Mouse (Mus musculus): ENCODE results near the gene Efnb2. TPM values are rescaled to one million over a fixed set of nuclear protein-coding genes. Genes with fewer than 3 reads are reported as not detected.

Efnb2 gene
- polyA plus RNA-seq, 1 experiment = 12.4 TPM

DNA sequence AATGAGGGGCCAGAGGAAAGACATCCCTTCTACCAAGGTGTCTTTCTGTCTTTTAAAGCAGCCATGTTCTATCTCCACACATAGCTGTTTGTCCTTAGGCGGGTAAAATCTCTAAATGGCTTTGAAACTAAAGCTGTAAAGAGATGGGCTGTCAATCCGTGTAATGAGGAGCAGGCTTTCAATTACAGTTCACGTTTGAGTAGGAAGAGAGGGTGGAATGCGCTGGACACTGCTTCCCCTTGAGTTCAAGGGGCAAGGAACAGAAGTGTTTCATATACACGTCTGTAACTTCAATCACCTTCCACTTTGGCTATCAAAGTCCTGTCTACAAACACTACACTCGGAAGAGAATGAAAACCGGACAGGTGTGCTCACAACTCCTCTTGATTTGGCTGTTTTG, 37.0 kb downstream of the Efnb2 start:
- no peaks in the 10 kb centered on the region for H3K27me3 ChIP-seq (ENCODE audit: control insufficient read depth, insufficient read depth, low read length)
- peaks cover 1% of the 10 kb centered on the region; the same call in 1 of the 2 replicates for H3K36me3 ChIP-seq (ENCODE audit: control insufficient read depth, insufficient read depth, low read length)
- DNase-seq (ENCODE audit: low read depth in 1 of 2, low spot score in 2 of 2) = no peak
- WGBS = 82% methylated on average over 7 of the region's 7 CpGs
- TF ChIP-seq POLR2A (IDR thresholded peaks at IDR 0.05; ENCODE audit: low read depth, low read length) (no peak), CTCF (IDR thresholded peaks at IDR 0.05; ENCODE audit: extremely low read depth, insufficient read depth, insufficient read length, insufficient replicate concordance) (no peak)
- H3K27ac ChIP-seq (ENCODE audit: insufficient read depth, low read length) = no peak overlapping the region
- H3K4me3 ChIP-seq (ENCODE audit: extremely low read depth, insufficient read depth, insufficient read length) = no peak overlapping the region
- no peaks in the 10 kb centered on the region; the same call in 1 of the 2 replicates for H3K4me1 ChIP-seq (ENCODE audit: control insufficient read depth, insufficient read depth, insufficient read length)

DNA sequence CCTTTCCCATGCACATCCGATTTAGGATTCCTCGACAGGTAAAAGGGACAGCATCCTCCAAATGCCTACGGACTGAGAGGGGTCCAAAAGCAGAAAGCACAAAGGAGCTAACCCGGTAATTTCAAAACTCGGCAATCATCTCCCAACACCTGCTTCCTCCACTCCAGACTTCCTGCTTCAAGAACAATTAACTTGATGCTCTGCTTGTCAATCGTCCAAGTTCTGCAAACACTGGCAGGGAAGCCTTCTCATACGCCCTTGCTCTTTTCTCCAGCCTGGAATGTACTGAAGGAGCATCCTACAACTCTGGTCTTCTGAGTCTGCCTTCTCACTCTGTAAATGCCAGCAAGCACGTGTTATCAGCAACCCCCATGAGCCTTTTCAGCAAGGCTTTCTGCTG, 37.6 kb downstream of the Efnb2 start:
- peaks cover 1% of the 10 kb centered on the region; the same call in 1 of the 2 replicates for H3K36me3 ChIP-seq (ENCODE audit: control insufficient read depth, insufficient read depth, low read length)
- H3K27me3 ChIP-seq (ENCODE audit: control insufficient read depth, insufficient read depth, low read length) = no peaks in the 10 kb centered on the region
- no peak overlapping the region for H3K27ac ChIP-seq (ENCODE audit: insufficient read depth, low read length)
- H3K4me3 ChIP-seq (ENCODE audit: extremely low read depth, insufficient read depth, insufficient read length) = no peak overlapping the region
- no peaks in the 10 kb centered on the region; the same call in 1 of the 2 replicates for H3K4me1 ChIP-seq (ENCODE audit: control insufficient read depth, insufficient read depth, insufficient read length)
- TF ChIP-seq POLR2A (IDR thresholded peaks at IDR 0.05; ENCODE audit: low read depth, low read length) (no peak), CTCF (IDR thresholded peaks at IDR 0.05; ENCODE audit: extremely low read depth, insufficient read depth, insufficient read length, insufficient replicate concordance) (no peak)
- 8% methylated on average over 8 of the region's 8 CpGs for WGBS
- no peak for DNase-seq (ENCODE audit: low read depth in 1 of 2, low spot score in 2 of 2)

GRCm38 (mm10) chr8:8622476-8622875, 38.6 kb downstream of the Efnb2 start:
- no peaks in the 10 kb centered on the region; the same call in 1 of the 2 replicates for H3K4me1 ChIP-seq (ENCODE audit: control insufficient read depth, insufficient read depth, insufficient read length)
- H3K4me3 ChIP-seq (ENCODE audit: extremely low read depth, insufficient read depth, insufficient read length) = no peak overlapping the region
- no peaks in the 10 kb centered on the region for H3K27me3 ChIP-seq (ENCODE audit: control insufficient read depth, insufficient read depth, low read length)
- TF ChIP-seq CTCF (IDR thresholded peaks at IDR 0.05; ENCODE audit: extremely low read depth, insufficient read depth, insufficient read length, insufficient replicate concordance) (no peak), POLR2A (IDR thresholded peaks at IDR 0.05; ENCODE audit: low read depth, low read length) (no peak)
- H3K36me3 ChIP-seq (ENCODE audit: control insufficient read depth, insufficient read depth, low read length) = peaks cover 1% of the 10 kb centered on the region; the same call in 1 of the 2 replicates
- no peak for DNase-seq (ENCODE audit: low read depth in 1 of 2, low spot score in 2 of 2)
- 91% methylated on average over 3 of the region's 3 CpGs for WGBS
- H3K27ac ChIP-seq (ENCODE audit: insufficient read depth, low read length) = no peak overlapping the region

- no peak for TF ChIP-seq CTCF (IDR thresholded peaks at IDR 0.05; ENCODE audit: extremely low read depth, insufficient read depth, insufficient read length, insufficient replicate concordance)
- TF ChIP-seq POLR2A (IDR thresholded peaks at IDR 0.05; ENCODE audit: low read depth, low read length) = no peak
- WGBS = 91% methylated on average over 12 of the region's 12 CpGs
- no peak overlapping the region for H3K4me3 ChIP-seq (ENCODE audit: extremely low read depth, insufficient read depth, insufficient read length)
- no peak for DNase-seq (ENCODE audit: low read depth in 1 of 2, low spot score in 2 of 2)
- no peak overlapping the region for H3K27ac ChIP-seq (ENCODE audit: insufficient read depth, low read length)
- no peaks in the 10 kb centered on the region for H3K27me3 ChIP-seq (ENCODE audit: control insufficient read depth, insufficient read depth, low read length)
- no peaks in the 10 kb centered on the region; the same call in 1 of the 2 replicates for H3K4me1 ChIP-seq (ENCODE audit: control insufficient read depth, insufficient read depth, insufficient read length)
- peaks cover 1% of the 10 kb centered on the region; the same call in 1 of the 2 replicates for H3K36me3 ChIP-seq (ENCODE audit: control insufficient read depth, insufficient read depth, low read length)
Measured at GRCm38 (mm10) chr8:8622031-8622430, 39.0 kb downstream of the Efnb2 start.

GRCm38 (mm10) chr8:8621236-8621917, 39.7 kb downstream of the Efnb2 start:
- H3K27ac ChIP-seq (ENCODE audit: insufficient read depth, low read length) = no peak overlapping the region
- no peak for TF ChIP-seq CTCF (IDR thresholded peaks at IDR 0.05; ENCODE audit: extremely low read depth, insufficient read depth, insufficient read length, insufficient replicate concordance)
- no peak for TF ChIP-seq POLR2A (IDR thresholded peaks at IDR 0.05; ENCODE audit: low read depth, low read length)
- no peak overlapping the region for H3K4me3 ChIP-seq (ENCODE audit: extremely low read depth, insufficient read depth, insufficient read length)
- no peak for DNase-seq (ENCODE audit: low read depth in 1 of 2, low spot score in 2 of 2)
- H3K27me3 ChIP-seq (ENCODE audit: control insufficient read depth, insufficient read depth, low read length) = no peaks in the 10 kb centered on the region
- peaks cover 1% of the 10 kb centered on the region; the same call in 1 of the 2 replicates for H3K36me3 ChIP-seq (ENCODE audit: control insufficient read depth, insufficient read depth, low read length)
- H3K4me1 ChIP-seq (ENCODE audit: control insufficient read depth, insufficient read depth, insufficient read length) = no peaks in the 10 kb centered on the region; the same call in 1 of the 2 replicates
- WGBS = 94% methylated on average over 16 of the region's 16 CpGs

DNA sequence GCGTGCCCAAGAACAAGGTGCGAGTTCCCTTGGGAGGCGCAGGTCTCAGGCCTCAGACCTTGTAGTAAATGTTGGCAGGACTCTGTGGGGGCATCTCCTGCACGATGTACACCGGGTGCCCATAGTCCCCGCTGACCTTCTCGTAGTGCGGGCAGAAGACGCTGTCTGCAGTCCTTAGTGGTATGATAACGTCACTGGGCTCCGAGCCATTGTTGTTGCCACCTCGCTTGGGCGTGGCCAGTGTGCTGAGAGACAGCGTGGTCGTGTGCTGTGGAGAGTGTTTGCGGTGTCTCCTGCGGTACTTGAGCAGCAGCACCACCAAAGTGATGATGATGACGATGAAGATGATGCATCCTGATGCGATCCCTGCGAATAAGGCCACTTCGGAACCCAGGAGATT, 40.5 kb downstream of the Efnb2 start:
- no peaks in the 10 kb centered on the region; the same call in 1 of the 2 replicates for H3K4me1 ChIP-seq (ENCODE audit: control insufficient read depth, insufficient read depth, insufficient read length)
- TF ChIP-seq POLR2A (IDR thresholded peaks at IDR 0.05; ENCODE audit: low read depth, low read length) = no peak
- 94% methylated on average over 21 of the region's 21 CpGs for WGBS
- no peaks in the 10 kb centered on the region for H3K27me3 ChIP-seq (ENCODE audit: control insufficient read depth, insufficient read depth, low read length)
- no peak for DNase-seq (ENCODE audit: low read depth in 1 of 2, low spot score in 2 of 2)
- H3K4me3 ChIP-seq (ENCODE audit: extremely low read depth, insufficient read depth, insufficient read length) = no peak overlapping the region
- H3K27ac ChIP-seq (ENCODE audit: insufficient read depth, low read length) = no peak overlapping the region
- peaks cover 1% of the 10 kb centered on the region; the same call in 1 of the 2 replicates for H3K36me3 ChIP-seq (ENCODE audit: control insufficient read depth, insufficient read depth, low read length)

Data from spleen, adult 2 months (tissue).